Mouse (Mus musculus) retina, embryonic 14.5 days (tissue): ENCODE data around the gene Mrpl40.

ENCODE experiments used
- DNase-seq: peaks from one replicate; pipeline ENCODE4 v3.0.0-alpha.2; 2015; ENCODE audit warnings: low spot score

Gene Mrpl40

GRCm38 (mm10) chr16:18828630-18829029 is 48.0 kb downstream of the Mrpl40 start:
- no peak for DNase-seq

GRCm38 (mm10) chr16:18822925-18823324 is 53.7 kb downstream of the Mrpl40 start:
- no peak for DNase-seq

GRCm38 (mm10) chr16:18822356-18822755 is 54.3 kb downstream of the Mrpl40 start:
- DNase-seq, result no peak
